Mouse (Mus musculus) lung, postnatal 0 days (tissue): ENCODE data around the gene Sec31b.

Experiments used
- CTCF ChIP-seq: IDR thresholded peaks from 2 replicates; pipeline ENCODE4 v1.5.1; 2016; ENCODE audit warnings: antibody characterized with exemption, mild to moderate bottlenecking
- EP300 ChIP-seq: IDR thresholded peaks from 2 replicates; pipeline ENCODE4 v1.6.1; 2016; ENCODE audit warnings: antibody characterized with exemption, mild to moderate bottlenecking, control low read depth

DNA sequence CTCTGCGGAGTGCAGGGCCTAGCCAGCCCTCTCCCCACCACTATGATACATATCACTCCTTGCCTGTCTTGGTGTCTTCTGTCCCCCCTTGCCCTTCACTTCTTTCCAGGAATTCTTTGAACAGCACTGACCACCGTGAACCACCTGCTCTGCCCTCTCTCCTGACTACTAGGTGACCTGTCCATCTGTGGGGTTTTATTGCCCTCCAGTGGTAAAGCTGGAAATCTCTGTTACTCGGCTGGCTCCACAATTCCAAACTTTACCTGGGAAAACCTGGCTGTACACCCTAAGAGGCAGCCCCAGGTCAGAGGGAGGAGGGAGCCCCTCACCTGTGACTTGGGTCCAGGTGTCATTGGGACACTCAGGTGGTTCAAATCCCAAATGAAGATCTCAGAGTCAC is 10.3 kb downstream of the Sec31b start:
- TF ChIP-seq CTCF, result peak; percentile 70
- TF ChIP-seq EP300, result no peak
